Mouse (Mus musculus): ENCODE data around the gene Tuft1.
"Not testable (repeated sequence)": the region's sequence is repeated elsewhere in the genome, so short reads cannot be mapped to it uniquely, and the experiment has no call there.

Tuft1 gene

GRCm38 (mm10) chr3:94658740-94659095 lies at the start of gene Tuft1:
TSS of gene Tuft1 (minus strand) at chr3:94658872.
- peak; percentile 73 to 81 for DNase-seq (ENCODE audit: low spot score in 2 of 2)

DNA sequence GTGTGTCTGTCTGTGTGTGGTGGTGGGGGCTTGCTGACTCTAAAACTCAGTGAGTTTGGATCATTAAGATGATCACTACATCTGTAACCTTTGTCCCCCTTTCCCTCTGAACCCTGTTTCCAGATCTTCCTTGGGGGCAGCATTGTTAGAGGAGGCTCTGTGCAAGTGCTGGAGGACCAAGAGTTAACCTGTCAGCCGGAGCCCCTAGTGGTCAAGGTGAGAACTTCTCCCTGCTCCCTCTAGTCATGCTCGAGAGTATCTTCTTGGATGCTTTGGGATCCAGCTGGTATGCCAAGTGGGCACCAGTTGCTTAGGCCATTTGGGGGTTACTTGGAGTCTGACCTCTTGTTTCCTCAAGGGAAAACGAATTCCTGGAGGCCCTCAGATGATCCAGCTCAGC lies 44.7 kb upstream of the Tuft1 start:
- DNase-seq (ENCODE audit: low spot score in 2 of 2), result not testable (repeated sequence)

DNA sequence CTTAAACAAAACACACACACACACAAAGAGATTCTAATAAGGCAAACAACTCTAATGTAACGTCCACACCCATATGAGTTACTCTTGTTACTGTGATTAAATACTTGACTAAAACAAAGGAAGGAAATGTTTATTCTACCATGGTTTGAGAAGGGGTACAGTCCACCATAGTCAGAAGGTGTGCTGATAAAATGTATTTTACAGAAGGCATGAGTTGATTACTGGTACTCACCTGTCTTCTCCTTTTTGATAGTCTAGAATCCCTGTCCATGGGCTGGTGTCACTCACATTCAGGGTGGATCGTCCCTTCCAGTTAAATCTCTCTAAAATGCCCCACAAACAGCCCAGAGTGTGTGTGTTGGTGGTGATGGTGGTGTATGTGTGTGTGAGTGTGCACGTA lies 44.2 kb upstream of the Tuft1 start:
- no peak for DNase-seq (ENCODE audit: low spot score in 2 of 2)

DNA sequence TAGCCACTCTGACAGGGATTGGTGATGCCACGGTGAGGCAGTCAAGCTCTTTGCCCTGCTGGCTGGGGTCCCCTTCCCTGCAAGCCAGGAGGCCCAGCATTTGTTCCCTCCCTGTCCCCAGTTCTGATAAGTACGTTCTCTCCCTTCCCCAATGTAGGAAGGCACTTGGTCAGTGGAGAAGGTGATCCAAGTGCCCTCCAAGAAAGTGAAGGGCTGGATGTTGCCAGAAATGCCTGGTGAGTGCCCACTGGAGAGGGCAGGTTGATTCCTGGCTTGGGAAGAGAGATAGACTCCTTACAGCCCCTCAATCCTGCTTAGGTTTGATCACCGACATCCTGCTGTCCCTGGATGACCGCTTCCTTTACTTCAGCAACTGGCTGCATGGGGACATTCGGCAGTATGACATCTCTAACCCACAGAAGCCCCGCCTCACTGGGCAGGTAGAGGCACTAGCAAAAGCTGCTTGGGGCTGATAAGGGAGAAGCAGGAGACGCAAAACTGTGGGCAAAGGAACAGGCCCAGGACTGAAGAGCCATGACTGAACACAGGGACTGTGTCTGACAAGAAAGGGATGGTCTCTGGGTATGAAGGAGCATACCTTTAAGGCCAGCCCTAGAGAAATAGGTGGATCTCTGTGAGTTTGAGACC lies 43.6 kb upstream of the Tuft1 start:
- not testable (repeated sequence) for DNase-seq (ENCODE audit: low spot score in 2 of 2)

- not testable (repeated sequence) for DNase-seq (ENCODE audit: low spot score in 2 of 2)
Observed at GRCm38 (mm10) chr3:94696257-94696656, 37.6 kb upstream of the Tuft1 start.

- DNase-seq (ENCODE audit: low spot score in 2 of 2), result not testable (repeated sequence)
Observed at GRCm38 (mm10) chr3:94695591-94695990, 36.9 kb upstream of the Tuft1 start.

DNA sequence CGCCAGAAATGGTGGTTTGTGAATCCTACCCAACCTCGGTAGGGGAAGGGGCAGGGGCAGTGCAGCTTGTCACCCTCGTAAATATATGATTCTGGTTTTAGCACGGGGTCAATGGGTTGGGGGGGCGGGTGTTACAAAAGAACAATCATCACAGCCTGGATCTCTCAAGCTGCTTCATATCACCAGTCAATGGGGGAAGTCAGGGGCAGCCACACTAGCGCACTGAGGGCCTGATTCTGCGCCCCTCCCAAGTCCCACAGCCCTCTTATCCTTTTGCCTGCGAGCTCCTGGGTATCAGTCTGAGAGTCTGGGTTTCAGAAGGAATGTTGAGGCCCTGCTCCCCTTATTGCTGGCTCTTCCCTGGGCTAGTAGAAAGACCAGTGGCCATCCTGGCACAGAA lies 35.2 kb upstream of the Tuft1 start:
- not testable (repeated sequence) for DNase-seq (ENCODE audit: low spot score in 2 of 2)

DNA sequence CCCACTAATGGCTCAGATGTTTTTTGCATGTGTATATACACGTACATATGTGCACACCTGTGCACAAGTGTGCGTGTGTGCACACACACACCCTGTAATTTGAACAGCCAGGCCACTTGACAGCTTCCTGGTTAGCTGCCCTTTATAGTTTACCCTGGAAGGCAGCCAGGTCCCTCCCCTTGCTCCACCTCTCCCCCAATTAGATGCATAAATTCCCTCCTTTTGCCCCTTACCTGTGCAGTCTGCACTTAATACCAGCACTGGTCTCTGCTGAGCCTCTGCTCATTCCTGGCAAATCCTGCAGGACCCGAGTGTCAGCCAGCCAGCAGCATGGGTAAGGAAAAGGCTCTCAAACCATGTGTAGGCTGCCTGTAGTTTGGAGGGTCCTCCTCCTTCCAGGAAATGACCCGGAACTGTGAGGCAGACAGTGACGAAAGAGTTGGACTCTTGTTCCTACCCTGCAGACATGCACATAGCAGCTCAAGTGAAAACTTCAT lies 34.7 kb upstream of the Tuft1 start, which contains the start of gene Selenbp2:
Selenbp2 (plus strand) TSS at position 228 of the 497 bp plus-strand sequence.
- DNase-seq (ENCODE audit: low spot score in 2 of 2), result peak; percentile 19 to 50

DNA sequence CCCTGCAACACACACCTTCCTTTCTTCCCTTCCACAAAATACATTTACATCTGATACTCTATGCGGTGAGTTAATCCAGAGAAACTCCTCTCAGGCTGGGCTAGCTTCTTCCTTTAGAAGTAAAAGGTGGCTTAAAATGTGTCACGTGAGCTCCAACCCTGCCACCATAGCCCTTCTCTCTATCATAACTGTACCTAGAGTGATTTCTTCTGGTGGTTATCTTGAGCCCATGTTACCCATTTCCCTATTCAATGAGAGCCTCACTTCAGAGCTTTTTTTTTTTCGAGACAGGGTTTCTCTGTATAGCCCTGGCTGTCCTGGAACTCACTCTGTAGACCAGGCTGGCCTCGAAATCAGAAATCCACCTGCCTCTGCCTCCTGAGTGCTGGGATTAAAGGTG lies 33.0 kb upstream of the Tuft1 start:
- not testable (repeated sequence) for DNase-seq (ENCODE audit: low spot score in 2 of 2)

- DNase-seq (ENCODE audit: low spot score in 2 of 2), result no peak
Observed at GRCm38 (mm10) chr3:94690616-94691247, 32.1 kb upstream of the Tuft1 start.

DNA sequence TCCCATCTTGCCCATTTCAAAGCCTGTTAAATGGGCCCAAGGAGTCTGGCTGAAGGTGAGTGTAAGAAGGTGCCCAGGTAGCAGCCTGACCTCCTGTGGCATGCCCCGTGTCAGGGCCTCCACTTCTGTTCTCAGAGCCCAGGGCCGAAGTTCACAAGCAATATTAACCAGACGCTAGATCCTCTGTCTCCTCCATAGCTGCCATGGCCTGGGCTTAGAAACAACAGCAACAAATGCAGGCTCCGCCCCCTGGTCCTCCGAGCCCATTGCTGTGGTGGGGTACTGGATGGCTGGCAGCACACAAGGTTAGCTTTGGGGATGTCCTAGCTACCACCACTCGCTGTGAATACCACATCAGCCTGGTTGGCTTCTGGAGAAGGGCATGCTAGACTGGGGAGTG lies 31.5 kb upstream of the Tuft1 start:
- not testable (repeated sequence) for DNase-seq (ENCODE audit: low spot score in 2 of 2)

DNA sequence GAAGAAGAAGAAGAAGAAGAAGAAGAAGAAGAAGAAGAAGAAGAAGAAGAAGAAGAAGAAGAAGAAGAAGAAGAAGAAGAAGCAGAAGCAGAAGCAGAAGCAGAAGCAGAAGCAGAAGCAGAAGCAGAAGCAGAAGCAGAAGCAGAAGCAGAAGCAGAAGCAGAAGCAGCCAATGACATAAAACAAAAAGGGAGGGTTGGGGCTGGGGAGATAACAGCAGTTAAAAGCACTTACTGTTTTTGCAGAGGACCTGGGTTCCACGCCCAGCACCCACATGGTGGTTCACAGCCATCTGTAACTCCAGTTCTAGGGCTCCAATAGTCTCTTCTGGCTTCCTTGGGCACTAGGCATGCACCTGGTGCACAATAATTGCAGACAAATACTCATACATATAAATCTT lies 30.5 kb upstream of the Tuft1 start:
- not testable (repeated sequence) for DNase-seq (ENCODE audit: low spot score in 2 of 2)

- DNase-seq (ENCODE audit: low spot score in 2 of 2), result not testable (repeated sequence)
Observed at GRCm38 (mm10) chr3:94688698-94689097, 30.0 kb upstream of the Tuft1 start.

- not testable (repeated sequence) for DNase-seq (ENCODE audit: low spot score in 2 of 2)
Observed at GRCm38 (mm10) chr3:94685989-94686772, 27.5 kb upstream of the Tuft1 start.

DNA sequence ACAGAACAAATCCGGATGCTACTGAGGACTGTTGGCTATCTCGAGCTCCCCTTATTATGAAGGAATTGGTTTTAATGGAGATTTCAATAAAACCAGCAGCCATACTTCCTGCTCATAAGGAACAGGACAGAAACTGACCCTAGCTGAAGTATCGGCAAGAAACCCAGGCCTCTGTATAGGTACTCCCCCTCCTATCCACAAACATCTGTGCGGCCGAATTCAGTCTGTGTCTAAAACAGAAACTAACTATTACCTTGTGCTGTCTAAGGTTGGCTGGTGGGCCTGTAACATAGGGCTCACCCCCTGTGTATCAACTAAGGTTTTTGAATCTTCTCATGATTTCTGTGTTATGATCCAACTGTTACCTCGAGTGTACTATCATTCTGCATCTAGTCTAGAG lies 25.0 kb upstream of the Tuft1 start:
- no peak for DNase-seq (ENCODE audit: low spot score in 2 of 2)

DNA sequence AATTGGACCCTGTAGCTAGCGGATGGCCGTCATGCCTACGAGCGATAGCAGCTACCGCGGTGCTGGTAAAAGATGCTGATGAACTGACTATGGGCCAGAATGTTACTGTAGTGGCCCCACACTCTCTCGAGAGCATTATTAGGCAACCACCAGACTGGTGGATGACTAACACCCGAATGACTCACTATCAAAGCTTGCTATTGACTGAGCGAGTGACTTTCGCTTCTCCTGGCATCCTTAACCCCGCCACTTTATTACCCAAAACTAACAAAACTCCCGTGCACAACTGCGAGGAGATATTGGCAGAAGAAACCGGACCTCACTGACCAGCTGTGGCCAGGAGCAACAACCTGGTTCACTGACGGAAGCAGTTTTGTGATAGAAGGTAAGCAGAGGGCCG lies 22.1 kb upstream of the Tuft1 start:
- peak in 1 of 2 experiments; percentile 46 for DNase-seq (ENCODE audit: low spot score in 2 of 2)

GRCm38 (mm10) chr3:94680032-94680431 lies 21.4 kb upstream of the Tuft1 start:
- not testable (repeated sequence) for DNase-seq (ENCODE audit: low spot score in 2 of 2)

DNA sequence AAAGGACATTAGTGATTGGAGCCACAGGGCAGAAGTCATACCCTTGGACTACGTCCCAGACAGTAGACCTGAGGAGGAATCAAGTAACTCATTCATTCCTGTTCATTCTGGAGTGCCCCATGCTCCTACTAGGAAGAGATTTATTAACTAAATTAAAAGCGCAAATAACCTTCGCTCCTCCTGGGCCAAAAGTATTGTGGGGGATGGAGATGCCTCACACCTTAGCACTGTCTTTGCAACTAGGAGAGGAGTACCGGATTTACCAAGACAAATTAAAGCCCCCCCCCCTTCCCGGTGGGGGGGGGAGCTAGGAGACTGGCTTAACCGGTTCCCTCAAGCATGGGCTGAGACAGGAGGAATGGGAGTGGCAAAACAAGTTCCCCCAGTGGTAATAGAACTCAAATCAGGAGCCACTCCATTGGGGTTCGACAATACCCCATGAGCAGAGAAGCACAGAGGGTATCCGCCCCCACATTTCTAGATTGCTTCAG lies 20.7 kb upstream of the Tuft1 start:
- peak; percentile 56 to 63 for DNase-seq (ENCODE audit: low spot score in 2 of 2)

DNA sequence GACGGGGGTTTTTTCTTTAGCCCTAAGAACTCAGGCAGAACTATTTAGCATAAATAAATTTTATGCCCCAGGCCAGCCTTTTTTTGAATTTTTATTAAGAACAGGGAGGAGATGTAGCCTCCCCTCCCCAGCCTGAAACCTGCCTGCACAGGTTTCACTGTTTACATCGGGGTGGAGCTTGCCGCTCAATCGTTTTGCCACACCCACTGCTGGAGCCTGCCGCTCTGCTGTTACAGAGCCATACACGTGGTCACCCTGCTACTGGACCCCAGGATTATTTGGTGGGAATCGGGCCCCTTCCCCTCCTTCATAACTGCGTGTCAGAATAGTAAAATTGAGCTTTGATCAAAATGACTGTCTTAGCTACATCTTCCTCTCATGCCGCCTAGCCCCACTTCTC lies 16.4 kb upstream of the Tuft1 start:
- DNase-seq (ENCODE audit: low spot score in 2 of 2), result not testable (repeated sequence)

- DNase-seq (ENCODE audit: low spot score in 2 of 2), result not testable (repeated sequence)
Observed at GRCm38 (mm10) chr3:94665896-94666295, 7.2 kb upstream of the Tuft1 start.

GRCm38 (mm10) chr3:94665060-94665802 lies 6.6 kb upstream of the Tuft1 start:
- not testable (repeated sequence) for DNase-seq (ENCODE audit: low spot score in 2 of 2)

Measured in urinary bladder, postnatal 36 days (tissue).